Mouse (Mus musculus): ENCODE measurements at regions not wholly inside any gene's neighbourhood (a gene's known extent, or its start where the extent isn't known, plus 50 kb on each side); places are given as distances from the start of the nearest gene placed in this dataset.
A peak's percentile ranks its signal among the peaks of the same experiment; 100 is the strongest.

- no peak for DNase-seq (ENCODE audit: low spot score in 2 of 2)
Measured at GRCm38 (mm10) chr13:60237091-60237490, 59.9 kb upstream of the Gas1 start.

DNA sequence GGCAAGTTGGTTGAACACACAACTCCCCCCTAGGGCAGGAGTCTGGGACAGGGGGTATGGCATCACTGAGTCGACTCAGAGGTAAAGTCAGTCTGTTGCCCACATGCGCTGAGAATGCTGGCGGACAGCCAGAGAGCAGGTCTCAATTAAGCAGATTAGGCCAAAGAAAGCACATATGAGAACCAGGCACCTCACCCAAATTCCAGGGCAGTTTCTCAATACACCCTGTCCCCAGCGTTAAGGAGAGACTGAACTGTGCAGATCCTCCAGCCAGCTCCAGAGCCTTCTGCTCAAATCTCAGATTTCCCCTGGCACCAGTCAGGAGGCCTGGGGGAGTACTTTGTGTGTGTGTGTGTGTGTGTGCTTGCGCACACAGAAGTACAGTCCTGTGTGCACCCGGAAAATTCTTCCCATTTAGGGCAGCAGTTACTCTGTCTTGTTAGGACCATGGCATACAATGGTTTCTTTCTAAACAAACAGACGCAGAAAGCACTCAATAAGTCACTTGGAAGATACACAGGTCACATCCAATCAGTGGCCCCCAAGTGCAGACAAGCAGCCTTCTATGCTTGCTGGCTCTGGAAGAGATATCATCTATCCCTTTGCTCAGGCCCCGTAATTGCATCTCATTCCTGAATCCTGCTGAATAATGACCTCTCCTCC lies 65.4 kb upstream of the Gas1 start:
- DNase-seq (ENCODE audit: low spot score in 2 of 2) = no peak

DNA sequence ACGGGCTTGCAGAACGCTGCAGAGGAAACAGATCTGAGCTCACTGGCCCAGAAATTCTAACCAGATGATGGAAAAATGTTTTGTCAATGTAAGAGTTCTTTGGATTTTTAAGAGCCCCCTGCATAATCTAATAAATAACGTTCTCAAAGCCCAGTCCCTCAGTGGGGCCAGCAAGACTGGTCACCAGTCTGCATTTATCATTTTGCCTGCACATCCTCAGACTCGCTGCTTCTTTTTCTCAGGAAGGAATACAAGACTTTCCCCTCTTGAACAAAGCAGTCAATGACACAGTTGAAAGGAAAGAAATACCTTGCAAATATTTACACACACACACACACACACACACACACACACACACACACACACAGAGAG lies 65.9 kb upstream of the Gas1 start:
- no peak for DNase-seq (ENCODE audit: low spot score in 2 of 2)

GRCm38 (mm10) chr13:60255162-60255561 lies 78.0 kb upstream of the Gas1 start:
- DNase-seq (ENCODE audit: low spot score in 2 of 2) = no peak

GRCm38 (mm10) chr13:60255715-60256114 lies 78.5 kb upstream of the Gas1 start:
- no peak for DNase-seq (ENCODE audit: low spot score in 2 of 2)

DNA sequence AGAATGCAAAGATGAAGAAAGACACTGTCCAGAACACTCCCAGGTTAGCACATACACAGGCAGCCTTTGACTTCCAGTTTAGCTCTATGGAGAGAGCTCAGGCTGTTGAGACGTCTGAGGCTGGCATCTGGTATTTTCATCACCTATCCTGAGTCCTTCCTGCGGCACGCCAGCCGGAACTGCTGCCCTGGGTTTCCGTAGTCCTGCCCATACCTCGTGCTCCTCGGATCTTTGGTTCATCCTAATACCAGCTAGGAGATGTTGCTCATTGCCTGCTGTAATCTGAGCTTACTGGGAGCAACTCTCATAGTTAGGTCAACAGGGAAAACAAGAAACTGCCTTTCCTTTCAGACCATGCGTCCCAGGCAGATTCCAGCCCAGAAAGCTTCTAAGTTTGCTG lies 79.8 kb upstream of the Gas1 start:
- DNase-seq (ENCODE audit: low spot score in 2 of 2) = no peak

- no peak for DNase-seq (ENCODE audit: low spot score in 2 of 2)
Measured at GRCm38 (mm10) chr13:60257878-60258277, 80.7 kb upstream of the Gas1 start.

GRCm38 (mm10) chr13:60262449-60263028 lies 85.4 kb upstream of the Gas1 start:
- DNase-seq (ENCODE audit: low spot score in 2 of 2) = no peak

GRCm38 (mm10) chr13:60264504-60264903 lies 87.3 kb upstream of the Gas1 start:
- no peak for DNase-seq (ENCODE audit: low spot score in 2 of 2)

GRCm38 (mm10) chr13:60267557-60267956 lies 90.4 kb upstream of the Gas1 start:
- peak in 1 of 2 experiments; percentile 52 for DNase-seq (ENCODE audit: low spot score in 2 of 2)

- DNase-seq (ENCODE audit: low spot score in 2 of 2) = no peak
Measured at GRCm38 (mm10) chr13:60268256-60268655, 91.1 kb upstream of the Gas1 start.

GRCm38 (mm10) chr13:60269406-60269841 lies 92.3 kb upstream of the Gas1 start:
- DNase-seq (ENCODE audit: low spot score in 2 of 2) = no peak

- DNase-seq (ENCODE audit: low spot score in 2 of 2) = no peak
Measured at GRCm38 (mm10) chr13:60270526-60270925, 93.4 kb upstream of the Gas1 start.

DNA sequence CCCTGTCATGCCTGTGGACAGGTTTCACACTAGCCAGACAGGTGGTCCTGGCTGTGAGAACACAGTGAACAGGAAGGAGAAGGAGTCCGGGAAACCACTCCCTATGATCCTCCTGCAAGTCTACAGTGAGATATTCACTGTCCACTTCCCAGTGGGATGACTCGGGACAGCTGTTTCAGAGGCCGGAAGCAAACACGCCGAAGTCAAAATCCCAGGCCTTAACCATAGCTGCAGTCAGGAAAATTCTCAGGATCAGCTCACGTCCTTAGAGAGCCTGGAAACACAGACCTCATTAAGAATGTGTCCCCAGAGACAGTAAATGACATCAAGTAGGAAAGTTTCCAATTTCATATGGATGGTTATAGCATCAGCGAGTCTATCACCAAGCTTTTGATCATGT lies 96.2 kb upstream of the Gas1 start:
- no peak for DNase-seq (ENCODE audit: low spot score in 2 of 2)

DNA sequence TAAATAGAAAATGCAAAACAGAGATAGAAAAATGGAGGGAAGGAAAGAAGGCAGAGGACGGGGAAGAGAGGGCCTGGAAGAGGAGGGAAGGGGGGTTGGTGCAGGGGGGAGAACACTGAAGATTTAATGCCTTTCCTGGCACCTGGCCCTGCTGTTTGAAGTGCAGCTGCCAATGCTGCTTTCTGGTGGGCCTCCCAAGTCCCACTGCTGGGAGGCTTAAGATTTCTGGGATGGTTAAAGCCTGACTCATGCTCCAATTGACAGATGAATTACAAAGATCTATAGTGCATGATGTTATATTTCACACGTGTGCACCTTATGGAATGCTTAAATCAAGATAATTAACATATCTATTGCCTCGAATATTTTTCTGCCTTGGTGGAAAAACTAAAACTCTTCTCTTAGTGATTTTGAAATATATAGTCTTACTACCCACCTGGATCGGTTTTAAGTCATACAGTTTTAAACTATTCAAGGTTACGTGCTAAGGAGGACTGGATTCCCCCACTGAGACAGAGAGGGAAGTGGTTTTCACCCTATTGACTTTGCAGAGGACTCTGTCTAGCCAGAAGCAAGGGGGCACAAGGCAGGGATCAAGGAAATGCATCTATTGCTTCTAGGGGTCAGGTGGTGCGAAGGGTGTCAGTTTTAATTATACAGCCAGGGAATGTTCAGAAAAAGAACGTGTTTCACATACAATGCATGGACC lies 105.5 kb upstream of the Gas1 start:
- no peak for DNase-seq (ENCODE audit: low spot score in 2 of 2)

- DNase-seq (ENCODE audit: low spot score in 2 of 2) = no peak
Measured at GRCm38 (mm10) chr13:60286525-60287224, 109.5 kb upstream of the Gas1 start.

DNA sequence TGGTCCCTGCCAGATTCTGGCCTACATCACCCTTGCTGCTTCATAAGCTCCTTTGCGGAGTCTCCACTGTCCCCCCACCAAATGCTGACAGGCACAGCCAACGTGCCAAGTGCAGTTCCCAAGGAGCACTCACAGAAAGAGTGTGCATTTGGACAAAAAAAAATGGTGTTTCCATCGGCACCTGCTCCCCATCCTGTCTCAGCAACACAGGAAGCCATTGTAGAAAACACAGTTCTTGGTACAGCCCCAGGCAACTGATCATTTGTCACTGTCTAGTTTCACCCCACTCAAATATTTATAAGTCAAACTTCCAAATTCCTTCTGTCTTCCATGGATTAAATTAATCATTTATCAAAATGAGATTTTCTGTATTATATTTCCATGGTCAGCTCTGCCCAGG lies 112.5 kb upstream of the Gas1 start:
- DNase-seq (ENCODE audit: low spot score in 2 of 2) = no peak

- no peak for DNase-seq (ENCODE audit: low spot score in 2 of 2)
Measured at GRCm38 (mm10) chr13:60290820-60291219, 113.7 kb upstream of the Gas1 start.

GRCm38 (mm10) chr13:60291344-60291743 lies 114.2 kb upstream of the Gas1 start:
- no peak for DNase-seq (ENCODE audit: low spot score in 2 of 2)

DNA sequence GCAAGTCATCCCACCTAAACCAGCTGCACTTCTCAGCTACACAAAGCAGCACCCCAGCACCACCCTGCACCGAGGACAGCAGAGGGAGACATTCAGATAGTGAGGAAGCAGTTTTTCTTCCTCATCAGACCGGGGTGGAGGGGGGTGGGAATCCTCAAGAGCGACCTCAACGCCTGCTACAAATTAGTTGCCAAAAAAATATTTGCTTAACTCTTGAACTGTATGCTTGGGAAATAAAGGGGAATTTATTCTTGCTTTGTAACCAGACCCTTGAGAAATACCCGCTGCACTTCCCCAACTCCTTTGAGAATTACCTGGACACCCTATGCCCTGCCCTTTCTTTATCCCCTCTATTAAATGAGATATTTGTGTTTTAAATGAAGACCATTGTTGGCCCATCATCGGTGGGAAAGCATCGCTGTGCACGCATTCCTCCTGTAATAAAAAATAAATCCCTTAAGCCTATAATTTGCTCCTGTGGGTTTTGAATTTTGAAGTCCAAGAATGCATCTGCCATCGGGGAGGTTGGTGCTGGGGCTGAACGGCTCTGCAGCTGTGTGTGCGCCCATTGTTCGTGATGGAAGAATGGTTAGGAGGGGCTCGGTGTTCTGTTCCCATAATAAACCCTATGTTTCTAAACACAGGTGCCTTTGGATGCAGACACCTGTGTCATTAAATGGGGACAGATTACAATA lies 119.2 kb upstream of the Gas1 start:
- no peak for DNase-seq (ENCODE audit: low spot score in 2 of 2)

DNA sequence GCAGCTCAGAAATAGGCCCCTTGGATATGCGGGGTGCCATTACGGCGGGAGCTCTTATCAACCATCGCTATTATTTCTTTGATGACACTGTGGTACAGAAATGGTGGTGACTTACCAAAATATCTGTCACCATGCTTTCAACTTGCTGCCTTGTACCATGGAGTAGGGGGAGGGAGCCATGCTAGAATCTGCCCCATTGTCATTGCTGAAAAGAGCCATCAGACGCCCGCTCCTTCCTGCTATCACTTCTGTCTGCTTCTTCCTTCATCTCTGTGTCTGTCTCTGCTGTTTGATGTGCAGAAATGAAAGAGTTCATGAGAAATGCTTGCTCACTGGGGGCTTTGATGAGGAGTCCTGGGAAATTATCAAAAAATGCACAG lies 119.7 kb upstream of the Gas1 start:
- DNase-seq (ENCODE audit: low spot score in 2 of 2) = no peak

DNA sequence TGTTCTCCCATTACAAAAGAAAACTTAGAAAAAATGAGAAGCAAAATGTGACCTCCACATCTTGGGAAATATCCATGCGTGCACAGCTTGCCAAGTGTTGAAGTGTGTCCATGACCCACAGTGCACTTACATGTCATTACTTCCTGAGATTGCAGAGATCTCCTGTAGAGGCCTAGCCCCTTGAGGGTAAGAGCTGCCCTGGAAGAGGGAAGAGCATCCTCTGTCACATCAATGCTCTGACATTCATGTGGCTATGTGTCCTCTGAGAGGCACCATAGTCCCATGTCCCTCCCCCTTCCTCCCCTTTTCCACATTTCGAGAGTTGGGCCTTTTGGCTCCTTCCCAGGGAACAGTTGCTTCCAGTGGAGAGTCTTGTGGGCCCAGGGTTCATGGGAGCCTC lies 121.4 kb upstream of the Gas1 start:
- DNase-seq (ENCODE audit: low spot score in 2 of 2) = no peak

All from urinary bladder, adult 18-20 months (tissue).